Mouse (Mus musculus) heart, embryonic 10.5 days (tissue): ENCODE results near the gene Gimap1. TPM values are rescaled to one million over a fixed set of nuclear protein-coding genes. Genes with fewer than 3 reads are reported as not detected.

ENCODE experiments used
- DNase-seq: peaks from one replicate; pipeline ENCODE4 v3.0.0-alpha.2; 2017; ENCODE audit warnings: low spot score
- H3K27ac ChIP-seq: fragments of 300-500 bp; sonication (generic); 2 replicates; pipeline ENCODE4 v1.5.1; 2016; ENCODE audit warnings: mild to moderate bottlenecking
- H3K27me3 ChIP-seq: fragments of 300-500 bp; sonication (generic); 2 replicates; pipeline ENCODE4 v1.6.1; 2016; ENCODE audit warnings: mild to moderate bottlenecking; ENCODE audit not compliant: poor library complexity, insufficient read depth, severe bottlenecking
- H3K36me3 ChIP-seq: fragments of 300-500 bp; sonication (generic); 2 replicates; pipeline ENCODE4 v1.6.1; 2016; ENCODE audit warnings: mild to moderate bottlenecking, moderate library complexity
- H3K4me1 ChIP-seq: fragments of 300-500 bp; sonication (generic); 2 replicates; pipeline ENCODE4 v1.6.1; 2016; ENCODE audit warnings: mild to moderate bottlenecking
- H3K4me3 ChIP-seq: fragments of 300-500 bp; sonication (generic); 2 replicates; pipeline ENCODE4 v1.5.1; 2016; ENCODE audit warnings: mild to moderate bottlenecking, moderate library complexity
- H3K9me3 ChIP-seq: fragments of 300-500 bp; sonication (generic); 2 replicates; pipeline ENCODE4 v1.6.1; 2016; ENCODE audit warnings: mild to moderate bottlenecking, moderate library complexity
- WGBS: fragments of 180-500 bp; shearing (Covaris S2); methylation state at CpG from one replicate; pipeline ENCODE4 v1.1.7; 2016; 5-methylcytosine and 5-hydroxymethylcytosine counted together
- polyA plus RNA-seq: library from polyadenylated mRNA; unstranded; fragments of >200 nt; fragmentation: Nextera tagmentation; extraction: Ambion mirVana; gene quantifications from 2 replicates; pipeline ENCODE4 v1.2.1, GENCODE M21; 2016

Gimap1 gene
- polyA plus RNA-seq: 14.6 and 19.0 TPM in 2 replicates

GRCm38 (mm10) chr6:48738961-48739779 lies at the start of gene Gimap1:
Gimap1 (plus strand) TSS chr6:48739054.
- 58% methylated on average over 15 of the region's 15 CpGs for WGBS
- Histone ChIP-seq H3K4me1 (peaks cover 19% of the 10 kb centered on the region), H3K4me3 (peak within 1 kb of the TSS; percentile 42), H3K27me3 (peaks cover 34% of the 10 kb centered on the region), H3K27ac (no peak within 1 kb of the TSS), H3K36me3 (peaks cover 6% of the 10 kb centered on the region; the same call in 1 of the 2 replicates), H3K9me3 (no peaks in the 10 kb centered on the region)
- DNase-seq: peak; percentile 73

GRCm38 (mm10) chr6:48689320-48689719 lies 49.5 kb upstream of the Gimap1 start:
- Histone ChIP-seq H3K36me3 (no peaks in the 10 kb centered on the region), H3K27ac (no peak overlapping the region), H3K4me3 (no peak overlapping the region), H3K4me1 (no peaks in the 10 kb centered on the region), H3K9me3 (no peaks in the 10 kb centered on the region), H3K27me3 (no peaks in the 10 kb centered on the region)
- WGBS: 63% methylated on average over 2 of the region's 2 CpGs
- DNase-seq: no peak

- Histone ChIP-seq H3K9me3 (no peaks in the 10 kb centered on the region), H3K27me3 (no peaks in the 10 kb centered on the region), H3K27ac (no peak overlapping the region), H3K4me1 (no peaks in the 10 kb centered on the region), H3K36me3 (no peaks in the 10 kb centered on the region), H3K4me3 (no peak overlapping the region)
- no peak for DNase-seq
- 82% methylated on average over 6 of the region's 6 CpGs for WGBS
These were observed 45.9 kb upstream of the Gimap1 start for GRCm38 (mm10) chr6:48692962-48693361.

- Histone ChIP-seq H3K4me3 (no peak overlapping the region), H3K36me3 (no peaks in the 10 kb centered on the region), H3K27ac (no peak overlapping the region), H3K9me3 (no peaks in the 10 kb centered on the region), H3K4me1 (no peaks in the 10 kb centered on the region), H3K27me3 (no peaks in the 10 kb centered on the region)
- 88% methylated on average over 4 of the region's 4 CpGs for WGBS
- DNase-seq: no peak
These were observed 41.9 kb upstream of the Gimap1 start for GRCm38 (mm10) chr6:48696830-48697554.

- DNase-seq: no peak
- Histone ChIP-seq H3K4me1 (no peaks in the 10 kb centered on the region), H3K27me3 (no peaks in the 10 kb centered on the region), H3K4me3 (no peak overlapping the region), H3K27ac (no peak overlapping the region), H3K36me3 (no peaks in the 10 kb centered on the region), H3K9me3 (no peaks in the 10 kb centered on the region)
- 60% methylated on average over 1 of the region's 1 CpGs for WGBS
These were observed 41.3 kb upstream of the Gimap1 start for GRCm38 (mm10) chr6:48697555-48697930.

- no peaks in the 10 kb centered on the region for H3K4me1 ChIP-seq
- no peaks in the 10 kb centered on the region for H3K36me3 ChIP-seq
- no peaks in the 10 kb centered on the region for H3K9me3 ChIP-seq
- no peak overlapping the region for H3K4me3 ChIP-seq
- H3K27ac ChIP-seq: no peak overlapping the region
- no peak for DNase-seq
- WGBS: 85% methylated on average over 7 of the region's 7 CpGs
- no peaks in the 10 kb centered on the region for H3K27me3 ChIP-seq
These were observed 40.6 kb upstream of the Gimap1 start for GRCm38 (mm10) chr6:48698066-48698856.

- H3K36me3 ChIP-seq: no peaks in the 10 kb centered on the region
- H3K27ac ChIP-seq: peak overlapping the region; percentile 67; the same call in 1 of the 2 replicates
- H3K4me3 ChIP-seq: no peak overlapping the region
- H3K4me1 ChIP-seq: no peaks in the 10 kb centered on the region
- DNase-seq: no peak
- 69% methylated on average over 3 of the region's 3 CpGs for WGBS
- no peaks in the 10 kb centered on the region for H3K27me3 ChIP-seq
- no peaks in the 10 kb centered on the region for H3K9me3 ChIP-seq
These were observed 40.0 kb upstream of the Gimap1 start for GRCm38 (mm10) chr6:48698888-48699287.

- Histone ChIP-seq H3K36me3 (no peaks in the 10 kb centered on the region), H3K9me3 (no peaks in the 10 kb centered on the region), H3K27me3 (no peaks in the 10 kb centered on the region), H3K4me1 (no peaks in the 10 kb centered on the region), H3K27ac (peak overlapping the region; percentile 62; the same call in 1 of the 2 replicates), H3K4me3 (no peak overlapping the region)
- no peak for DNase-seq
- 38% methylated on average over 5 of the region's 5 CpGs for WGBS
These were observed 38.4 kb upstream of the Gimap1 start for GRCm38 (mm10) chr6:48700251-48701075.

GRCm38 (mm10) chr6:48702146-48702545 lies 36.7 kb upstream of the Gimap1 start:
- no peak overlapping the region for H3K27ac ChIP-seq
- no peak for DNase-seq

GRCm38 (mm10) chr6:48702601-48703000 lies 36.3 kb upstream of the Gimap1 start:
- Histone ChIP-seq H3K4me1 (peaks cover 4% of the 10 kb centered on the region; the same call in 1 of the 2 replicates), H3K27me3 (no peaks in the 10 kb centered on the region), H3K4me3 (no peak overlapping the region), H3K36me3 (no peaks in the 10 kb centered on the region), H3K9me3 (no peaks in the 10 kb centered on the region), H3K27ac (no peak overlapping the region)
- WGBS: 64% methylated on average over 5 of the region's 5 CpGs
- DNase-seq: no peak

More at GRCm38 (mm10) chr6:48702146-48702545, 36.7 kb upstream of the Gimap1 start:
- no peaks in the 10 kb centered on the region for H3K36me3 ChIP-seq
- no peak overlapping the region for H3K4me3 ChIP-seq
- 82% methylated on average over 7 of the region's 7 CpGs for WGBS
- H3K4me1 ChIP-seq: peaks cover 4% of the 10 kb centered on the region; the same call in 1 of the 2 replicates
- no peaks in the 10 kb centered on the region for H3K9me3 ChIP-seq
- H3K27me3 ChIP-seq: no peaks in the 10 kb centered on the region

GRCm38 (mm10) chr6:48704146-48704545 lies 34.7 kb upstream of the Gimap1 start:
- H3K27ac ChIP-seq: peak overlapping the region; percentile 16; the same call in 1 of the 2 replicates
- no peak for DNase-seq

GRCm38 (mm10) chr6:48706130-48706529 lies 32.7 kb upstream of the Gimap1 start:
- WGBS: 40% methylated on average over 3 of the region's 3 CpGs
- H3K27ac ChIP-seq: peak overlapping the region; percentile 53; the same call in 1 of the 2 replicates
- H3K4me3 ChIP-seq: peak overlapping the region; percentile 30

More at GRCm38 (mm10) chr6:48704146-48704545, 34.7 kb upstream of the Gimap1 start:
- Histone ChIP-seq H3K36me3 (no peaks in the 10 kb centered on the region), H3K4me1 (peaks cover 4% of the 10 kb centered on the region; the same call in 1 of the 2 replicates), H3K4me3 (no peak overlapping the region), H3K9me3 (no peaks in the 10 kb centered on the region), H3K27me3 (no peaks in the 10 kb centered on the region)

More at GRCm38 (mm10) chr6:48706130-48706529, 32.7 kb upstream of the Gimap1 start:
- DNase-seq: no peak
- no peaks in the 10 kb centered on the region for H3K36me3 ChIP-seq
- no peaks in the 10 kb centered on the region for H3K27me3 ChIP-seq
- no peaks in the 10 kb centered on the region for H3K9me3 ChIP-seq
- H3K4me1 ChIP-seq: peaks cover 4% of the 10 kb centered on the region; the same call in 1 of the 2 replicates
